Mouse (Mus musculus) retina, embryonic 14.5 days (tissue): ENCODE measurements around the gene Anks3.
A peak's percentile ranks its signal among the peaks of the same experiment; 100 is the strongest.

Experiments
- DNase-seq: peaks from one replicate; pipeline ENCODE4 v3.0.0-alpha.2; 2015; ENCODE audit warnings: low spot score

Gene Anks3

GRCm38 (mm10) chr16:4927967-4928366 lies 36.0 kb downstream of the Anks3 start:
- no peak for DNase-seq

- no peak for DNase-seq
Observed at GRCm38 (mm10) chr16:4923996-4924395, 40.0 kb downstream of the Anks3 start.

DNA sequence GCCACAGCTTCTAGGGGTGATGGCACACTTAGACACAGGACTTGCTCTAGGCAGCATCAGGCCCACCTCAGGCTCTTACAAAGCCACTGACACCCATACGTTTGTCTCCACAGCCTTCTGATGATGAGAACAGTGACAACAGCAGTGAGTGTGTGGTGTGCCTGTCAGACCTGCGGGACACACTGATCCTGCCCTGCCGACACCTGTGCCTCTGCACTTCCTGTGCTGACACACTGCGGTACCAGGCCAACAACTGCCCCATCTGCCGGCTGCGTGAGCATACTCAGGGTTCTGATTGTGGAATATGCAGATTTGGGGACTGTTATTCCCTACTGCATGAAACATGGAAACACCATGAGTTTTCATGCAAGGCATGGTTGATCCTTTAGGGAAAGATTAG lies 41.5 kb downstream of the Anks3 start:
- DNase-seq, result no peak

DNA sequence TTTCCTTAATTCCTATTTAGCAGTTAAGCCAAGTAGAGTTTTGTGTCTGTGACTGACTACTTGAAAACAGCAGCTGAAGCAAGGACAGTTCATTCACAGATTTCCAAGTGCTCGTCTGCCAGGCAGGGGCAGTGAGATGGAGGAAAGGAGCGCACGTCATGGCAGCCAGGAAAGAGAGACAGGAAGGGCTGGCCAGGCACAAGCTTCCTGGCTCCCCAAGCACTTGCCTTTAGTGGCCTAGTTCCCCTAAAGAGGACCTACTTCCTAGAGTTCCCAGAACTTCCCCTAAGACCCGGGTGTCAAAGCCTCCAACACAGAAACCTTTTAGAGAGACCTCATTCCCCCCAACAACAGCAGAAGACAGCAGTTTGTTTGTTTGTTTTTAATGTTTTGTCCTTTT lies 43.4 kb downstream of the Anks3 start:
- no peak for DNase-seq

GRCm38 (mm10) chr16:4916608-4917007 lies 47.4 kb downstream of the Anks3 start:
- DNase-seq, result no peak

DNA sequence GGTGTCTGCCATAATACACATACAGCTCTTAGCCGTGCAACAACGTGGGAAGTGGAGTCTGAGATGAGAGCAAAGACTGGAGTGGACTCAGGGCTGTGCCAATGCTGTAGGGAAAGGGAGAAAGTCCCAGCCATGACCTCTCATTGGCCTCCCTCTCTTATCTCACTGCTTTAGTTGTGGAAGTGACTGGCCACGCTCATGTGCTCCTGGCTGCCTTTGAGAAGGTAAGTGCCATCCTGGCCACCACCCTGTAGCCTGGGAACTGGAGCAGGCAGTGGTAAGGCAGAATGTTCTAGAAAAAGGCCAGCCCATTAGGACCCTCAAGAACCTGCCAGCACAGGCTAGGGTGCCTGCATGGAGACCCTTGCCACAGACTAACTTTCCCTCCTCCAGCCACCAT lies 48.1 kb downstream of the Anks3 start:
- no peak for DNase-seq

GRCm38 (mm10) chr16:4913783-4914735 lies 49.9 kb downstream of the Anks3 start:
- DNase-seq, result peak; percentile 92

DNA sequence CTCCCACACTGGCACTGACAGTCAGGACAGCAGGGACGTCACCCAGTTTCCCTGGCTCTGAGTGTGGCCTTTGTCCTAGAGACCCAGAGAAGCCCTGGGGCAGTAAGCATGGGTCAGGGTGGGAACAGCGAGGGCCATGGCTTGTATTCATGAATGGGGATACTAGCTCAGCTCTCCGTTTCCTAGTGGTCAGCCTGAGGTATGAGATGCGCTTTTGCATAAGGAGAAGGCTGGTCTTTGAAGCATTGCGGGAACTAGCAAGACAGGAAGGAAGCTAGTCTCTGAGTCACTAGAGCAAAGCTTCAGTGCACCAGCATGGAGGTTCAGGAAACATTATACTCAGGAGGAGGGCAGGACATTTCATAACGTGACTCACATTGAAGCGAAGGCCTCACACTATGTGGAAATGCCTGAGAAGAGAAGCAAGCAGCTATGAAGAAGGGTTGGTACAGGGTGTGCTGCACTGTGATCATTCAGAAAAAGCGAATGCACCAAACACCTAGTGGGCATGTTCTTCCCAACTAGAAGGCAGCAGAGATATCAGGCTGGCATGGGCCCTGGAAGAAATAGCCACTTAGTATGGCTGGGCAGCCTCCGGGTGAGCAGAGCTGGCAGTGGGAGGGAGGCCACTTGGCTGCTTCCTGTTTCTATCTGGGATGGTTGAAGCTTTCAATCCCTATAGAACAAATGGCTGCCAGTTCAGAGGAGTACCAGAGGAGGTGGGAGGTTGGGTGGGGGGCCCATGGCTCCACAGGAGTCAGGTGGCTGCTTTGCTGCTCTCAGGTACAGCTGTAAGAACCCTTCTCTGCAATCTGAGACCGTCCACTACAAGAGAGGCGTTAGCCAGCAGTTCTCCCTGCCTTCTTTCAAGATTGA lies 50.9 kb downstream of the Anks3 start:
- DNase-seq, result no peak

GRCm38 (mm10) chr16:4912074-4912648 lies 51.8 kb downstream of the Anks3 start:
- no peak for DNase-seq

- no peak for DNase-seq
Observed at GRCm38 (mm10) chr16:4910758-4911157, 53.2 kb downstream of the Anks3 start.

DNA sequence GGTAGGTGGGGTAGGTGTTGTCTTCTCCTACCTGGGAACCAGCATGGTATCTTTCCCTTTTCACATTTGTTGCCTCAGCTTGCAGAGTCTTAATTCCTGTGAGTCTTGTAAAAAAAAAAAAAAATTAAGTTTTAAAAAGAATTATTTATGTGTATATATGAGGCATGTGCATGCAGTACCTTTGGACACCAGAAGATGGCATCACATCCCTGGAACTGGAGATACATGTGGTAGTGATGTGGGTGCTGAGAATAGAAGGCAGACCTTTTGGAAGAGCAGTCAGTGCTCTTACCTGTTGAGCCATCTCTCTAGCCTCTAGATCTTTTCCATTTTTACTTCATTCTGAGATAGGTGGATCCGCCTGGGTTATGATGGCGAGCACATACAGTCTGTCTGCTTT lies 54.3 kb downstream of the Anks3 start:
- DNase-seq, result no peak

GRCm38 (mm10) chr16:4907972-4908371 lies 56.0 kb downstream of the Anks3 start:
- no peak for DNase-seq

DNA sequence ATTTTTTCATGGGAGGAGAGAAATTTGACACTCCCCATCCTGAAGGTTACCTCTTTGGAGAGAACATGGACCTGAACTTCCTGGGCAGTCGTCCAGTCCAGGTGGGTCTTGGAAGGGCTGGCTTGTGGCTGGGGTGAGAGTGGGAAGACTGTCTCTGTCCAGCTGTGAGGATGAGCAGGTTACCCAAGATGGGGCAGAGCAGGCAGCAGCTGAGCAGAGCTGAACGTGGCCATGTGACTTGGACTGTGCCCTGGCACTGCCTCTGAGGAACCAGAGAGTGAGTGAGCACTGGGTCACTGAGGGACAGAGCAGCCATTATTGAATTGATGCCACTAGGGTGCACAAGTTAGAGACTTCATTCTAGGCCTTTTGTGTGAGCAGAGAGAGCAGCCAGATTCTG lies 56.6 kb downstream of the Anks3 start:
- DNase-seq, result no peak

DNA sequence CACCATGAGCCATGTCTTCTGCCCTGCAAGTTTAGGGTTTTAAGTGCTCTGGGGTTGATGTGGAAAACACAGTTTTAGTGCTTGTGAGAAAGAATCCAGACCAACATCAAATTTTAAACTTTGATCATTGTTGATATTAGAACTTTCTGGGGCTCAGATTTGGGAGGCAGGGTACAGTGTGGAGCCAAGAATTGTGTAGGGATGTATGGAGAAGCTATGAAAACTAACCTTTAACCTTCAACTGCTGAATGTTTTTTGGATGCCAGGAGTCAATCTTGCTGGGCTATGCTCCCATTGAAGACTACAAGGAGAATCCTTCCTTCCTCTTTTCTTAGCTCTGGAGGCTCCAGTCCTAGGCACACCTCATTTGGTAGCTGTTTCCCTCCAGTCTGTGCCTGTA lies 57.4 kb downstream of the Anks3 start:
- no peak for DNase-seq

- no peak for DNase-seq
Observed at GRCm38 (mm10) chr16:4905591-4905990, 58.4 kb downstream of the Anks3 start.

- DNase-seq, result no peak
Observed at GRCm38 (mm10) chr16:4904878-4905277, 59.1 kb downstream of the Anks3 start.

- DNase-seq, result no peak
Observed at GRCm38 (mm10) chr16:4903491-4904102, 60.4 kb downstream of the Anks3 start.

DNA sequence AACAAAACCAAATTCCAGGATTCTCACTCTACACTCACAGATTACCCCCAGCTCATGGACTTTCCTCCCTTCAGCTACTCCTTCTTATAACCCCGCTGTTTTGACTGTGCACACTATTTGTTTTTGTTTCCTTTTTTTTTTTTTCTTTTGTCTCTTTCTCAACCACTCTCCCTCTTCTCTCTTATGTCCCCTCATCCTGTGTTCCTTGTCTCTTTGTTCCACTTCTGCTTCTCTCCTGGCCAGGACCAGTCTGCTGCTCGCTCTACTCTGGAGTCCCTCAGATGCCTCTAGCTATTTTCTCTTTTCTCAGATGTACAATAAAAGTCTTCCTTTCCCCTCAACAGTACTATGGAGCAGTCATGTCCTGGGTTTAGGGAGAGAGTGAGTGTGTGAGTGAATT lies 61.6 kb downstream of the Anks3 start:
- no peak for DNase-seq

DNA sequence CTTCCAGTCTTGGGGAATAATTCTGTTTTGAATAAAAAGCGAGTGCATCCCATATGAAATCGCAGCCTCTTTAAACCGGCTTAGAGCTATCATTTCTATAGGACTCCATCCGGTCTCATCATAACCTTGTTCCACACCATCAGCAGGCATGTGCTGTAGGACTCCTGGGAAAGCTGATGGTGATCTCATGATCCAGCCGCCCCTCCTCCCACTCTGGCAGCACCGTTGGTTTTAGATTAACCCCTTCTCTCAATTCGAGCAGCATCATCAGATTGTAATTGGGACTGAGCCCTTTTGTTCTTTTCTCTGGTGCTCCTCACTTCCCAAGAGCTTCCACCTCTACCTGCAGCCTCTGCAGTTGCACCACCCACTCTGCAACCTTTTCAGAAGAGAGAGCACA lies 62.8 kb downstream of the Anks3 start:
- DNase-seq, result no peak

GRCm38 (mm10) chr16:4899711-4900110 lies 64.3 kb downstream of the Anks3 start:
- no peak for DNase-seq

- no peak for DNase-seq
Observed at GRCm38 (mm10) chr16:4898881-4899280, 65.1 kb downstream of the Anks3 start.

- DNase-seq, result no peak
Observed at GRCm38 (mm10) chr16:4897146-4897730, 66.8 kb downstream of the Anks3 start.
